Mouse (Mus musculus) brain, embryonic 14.5 days (tissue): ENCODE results near the gene Dnajc27.

Experiments
- CTCF ChIP-seq: fragments of 200-500 bp; IDR thresholded peaks from 2 replicates; pipeline ENCODE4 v1.5.1; 2012; ENCODE audit warnings: inconsistent platforms, mild to moderate bottlenecking, moderate library complexity, borderline replicate concordance; ENCODE audit not compliant: insufficient read depth, insufficient read length; ENCODE audit errors: extremely low read depth
- POLR2A ChIP-seq: fragments of 200-500 bp; IDR thresholded peaks from 2 replicates; pipeline ENCODE4 v1.6.1; 2012; ENCODE audit warnings: mild to moderate bottlenecking, inconsistent platforms, borderline replicate concordance; ENCODE audit not compliant: poor library complexity, insufficient read depth, insufficient read length, severe bottlenecking; ENCODE audit errors: extremely low read depth

- TF ChIP-seq CTCF (peak; percentile 34; the same call in 1 of the 2 replicates), POLR2A (no peak)
These were observed 60.8 kb downstream of the Dnajc27 start for GRCm38 (mm10) chr12:4143179-4143578.
